Mouse (Mus musculus) intestine, embryonic 14.5 days (tissue): ENCODE measurements at regions not wholly inside any gene's neighbourhood (a gene's known extent, or its start where the extent isn't known, plus 50 kb on each side); places are given as distances from the start of the nearest gene placed in this dataset.
A peak's percentile ranks its signal among the peaks of the same experiment; 100 is the strongest.

Experiments
- ATAC-seq: fragments of 200-750 bp; cut with Nextera tagmentation; replicated peaks from 2 replicates; pipeline ENCODE4 v1.8.0; 2017; ENCODE audit warnings: low read depth, moderate number of reproducible peaks, moderate TSS enrichment, moderate library complexity; ENCODE audit not compliant: low FRiP score, low TSS enrichment
- DNase-seq: peaks from one replicate; pipeline ENCODE4 v3.0.0-alpha.2; 2018; ENCODE audit warnings: low spot score
- H3K27ac ChIP-seq: fragments of 300-500 bp; sonication (generic); 2 replicates; pipeline ENCODE4 v1.5.1; 2014; ENCODE audit warnings: low read depth, mild to moderate bottlenecking, control low read depth
- H3K27me3 ChIP-seq: fragments of 300-500 bp; sonication (generic); replicated peaks from 2 replicates; pipeline ENCODE4 v1.6.1; 2014; ENCODE audit warnings: low read length, control low read depth; ENCODE audit not compliant: control insufficient read depth, insufficient read depth
- H3K36me3 ChIP-seq: fragments of 300-500 bp; sonication (generic); 2 replicates; pipeline ENCODE4 v1.6.1; 2014; ENCODE audit warnings: low read length, control low read depth; ENCODE audit not compliant: control insufficient read depth, insufficient read depth
- H3K4me1 ChIP-seq: fragments of 300-500 bp; sonication (generic); replicated peaks from 2 replicates; pipeline ENCODE4 v1.6.1; 2014; ENCODE audit warnings: low read length, control low read depth, mixed read lengths; ENCODE audit not compliant: control insufficient read depth, insufficient read depth
- H3K4me2 ChIP-seq: fragments of 300-500 bp; sonication (generic); 2 replicates; pipeline ENCODE4 v1.6.1; 2014; ENCODE audit warnings: low read length
- H3K4me3 ChIP-seq: fragments of 300-500 bp; sonication (generic); 2 replicates; pipeline ENCODE4 v1.5.1; 2014; ENCODE audit warnings: low read depth, low read length, control low read depth, mixed read lengths
- H3K9ac ChIP-seq: fragments of 300-500 bp; sonication (generic); 2 replicates; pipeline ENCODE4 v1.6.1; 2014; ENCODE audit warnings: mild to moderate bottlenecking, low read length
- H3K9me3 ChIP-seq: fragments of 300-500 bp; sonication (generic); 2 replicates; pipeline ENCODE4 v1.6.1; 2016; ENCODE audit warnings: low read length, control low read depth; ENCODE audit not compliant: control insufficient read depth
- WGBS: fragments of 180-500 bp; shearing (Covaris S2); extraction: QIAGEN DNeasy Blood & Tissue Kit; methylation state at CpG from one replicate; pipeline ENCODE4 v1.1.7; 2014; 5-methylcytosine and 5-hydroxymethylcytosine counted together

- ATAC-seq = no peak
- H3K4me3 ChIP-seq = no peak overlapping the region
These were observed 110.0 kb upstream of the Kiz start for GRCm38 (mm10) chr2:146745683-146746047.

DNA sequence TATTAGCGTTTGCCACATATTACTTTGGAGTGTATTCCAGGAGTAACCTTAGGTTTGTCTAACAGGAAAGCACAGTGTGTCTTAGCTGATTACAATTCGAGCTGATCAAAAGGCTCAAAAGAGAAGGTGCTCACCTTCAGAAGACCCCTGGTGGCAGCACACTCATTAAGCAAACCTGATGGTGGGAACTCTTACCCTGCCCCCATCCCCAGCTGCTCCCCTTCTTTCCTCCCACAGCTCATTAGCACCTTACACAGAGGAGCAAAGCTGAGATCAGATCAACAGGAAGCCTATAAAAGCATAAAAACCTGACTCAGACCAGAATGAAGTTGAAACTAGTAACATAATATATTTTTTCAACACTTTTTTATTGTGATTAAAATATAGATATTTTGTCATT, 101.7 kb upstream of the Kiz start:
- Histone ChIP-seq H3K4me1 (no peaks in the 10 kb centered on the region), H3K4me3 (no peak overlapping the region), H3K9me3 (no peaks in the 10 kb centered on the region), H3K4me2 (no peak overlapping the region), H3K36me3 (no peaks in the 10 kb centered on the region), H3K27ac (no peak overlapping the region), H3K9ac (no peak overlapping the region), H3K27me3 (no peaks in the 10 kb centered on the region)
- ATAC-seq (no peak), DNase-seq (no peak)
- 27% methylated on average over 2 of the region's 2 CpGs for WGBS

More at GRCm38 (mm10) chr2:146745683-146746047, 110.0 kb upstream of the Kiz start:
- Histone ChIP-seq H3K9me3 (no peaks in the 10 kb centered on the region), H3K27me3 (no peaks in the 10 kb centered on the region), H3K4me2 (peak overlapping the region; percentile 9; the same call in 1 of the 2 replicates), H3K27ac (no peak overlapping the region), H3K4me1 (no peaks in the 10 kb centered on the region), H3K36me3 (no peaks in the 10 kb centered on the region), H3K9ac (no peak overlapping the region)
- 56% methylated on average over 12 of the region's 12 CpGs for WGBS
- no peak for DNase-seq

DNA sequence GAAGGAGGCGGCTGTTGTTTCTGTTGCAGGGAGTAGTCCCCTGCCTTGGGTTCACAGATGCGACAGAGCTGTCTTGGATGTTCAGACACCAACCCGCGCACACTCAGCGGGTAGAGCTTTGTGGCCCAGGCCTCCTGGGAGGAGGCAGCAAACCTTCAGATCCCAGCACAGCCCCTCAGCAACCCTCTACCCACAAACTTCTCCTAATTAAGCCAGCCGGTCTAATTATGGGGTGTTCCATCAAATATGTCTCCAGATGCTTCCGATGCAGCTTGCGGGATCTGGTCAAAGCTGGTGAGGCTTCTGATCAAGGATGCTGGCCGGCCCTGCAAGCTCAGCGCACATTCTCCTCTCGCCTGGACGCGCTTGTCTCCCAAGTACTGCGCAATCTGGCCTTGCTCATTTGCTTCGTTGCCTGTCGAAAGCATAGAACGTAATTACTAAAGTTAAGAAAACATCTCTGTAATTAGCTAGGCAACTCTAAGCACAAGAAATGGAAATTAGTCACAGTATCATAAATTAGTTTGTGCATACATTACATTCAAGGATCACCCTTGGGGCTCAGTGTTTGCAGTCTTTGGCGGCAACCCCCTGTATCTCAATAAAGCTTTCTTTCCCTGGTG, 92.0 kb upstream of the Kiz start:
- Histone ChIP-seq H3K4me1 (no peaks in the 10 kb centered on the region), H3K9me3 (no peaks in the 10 kb centered on the region), H3K27me3 (no peaks in the 10 kb centered on the region), H3K36me3 (no peaks in the 10 kb centered on the region), H3K4me2 (no peak overlapping the region), H3K9ac (no peak overlapping the region), H3K4me3 (no peak overlapping the region), H3K27ac (no peak overlapping the region)
- no peak for ATAC-seq
- DNase-seq = no peak
- WGBS = 69% methylated on average over 18 of the region's 18 CpGs

- DNase-seq = no peak
- no peak for ATAC-seq
- WGBS = 71% methylated on average over 12 of the region's 12 CpGs
These were observed 91.1 kb upstream of the Kiz start for GRCm38 (mm10) chr2:146764313-146765255.

GRCm38 (mm10) chr2:146774876-146775275, 80.8 kb upstream of the Kiz start:
- H3K4me3 ChIP-seq = no peak overlapping the region
- no peak for DNase-seq
- no peaks in the 10 kb centered on the region for H3K27me3 ChIP-seq
- no peak for ATAC-seq
- no peaks in the 10 kb centered on the region for H3K36me3 ChIP-seq
- H3K4me2 ChIP-seq = no peak overlapping the region
- 24% methylated on average over 2 of the region's 2 CpGs for WGBS
- no peak overlapping the region for H3K27ac ChIP-seq
- H3K4me1 ChIP-seq = no peaks in the 10 kb centered on the region
- no peaks in the 10 kb centered on the region for H3K9me3 ChIP-seq
- no peak overlapping the region for H3K9ac ChIP-seq

More at GRCm38 (mm10) chr2:146764313-146765255, 91.1 kb upstream of the Kiz start:
- H3K9me3 ChIP-seq = no peaks in the 10 kb centered on the region
- H3K27me3 ChIP-seq = no peaks in the 10 kb centered on the region
- no peak overlapping the region for H3K9ac ChIP-seq
- H3K4me1 ChIP-seq = no peaks in the 10 kb centered on the region
- no peak overlapping the region for H3K4me3 ChIP-seq
- no peak overlapping the region for H3K27ac ChIP-seq
- H3K36me3 ChIP-seq = no peaks in the 10 kb centered on the region
- no peak overlapping the region for H3K4me2 ChIP-seq

DNA sequence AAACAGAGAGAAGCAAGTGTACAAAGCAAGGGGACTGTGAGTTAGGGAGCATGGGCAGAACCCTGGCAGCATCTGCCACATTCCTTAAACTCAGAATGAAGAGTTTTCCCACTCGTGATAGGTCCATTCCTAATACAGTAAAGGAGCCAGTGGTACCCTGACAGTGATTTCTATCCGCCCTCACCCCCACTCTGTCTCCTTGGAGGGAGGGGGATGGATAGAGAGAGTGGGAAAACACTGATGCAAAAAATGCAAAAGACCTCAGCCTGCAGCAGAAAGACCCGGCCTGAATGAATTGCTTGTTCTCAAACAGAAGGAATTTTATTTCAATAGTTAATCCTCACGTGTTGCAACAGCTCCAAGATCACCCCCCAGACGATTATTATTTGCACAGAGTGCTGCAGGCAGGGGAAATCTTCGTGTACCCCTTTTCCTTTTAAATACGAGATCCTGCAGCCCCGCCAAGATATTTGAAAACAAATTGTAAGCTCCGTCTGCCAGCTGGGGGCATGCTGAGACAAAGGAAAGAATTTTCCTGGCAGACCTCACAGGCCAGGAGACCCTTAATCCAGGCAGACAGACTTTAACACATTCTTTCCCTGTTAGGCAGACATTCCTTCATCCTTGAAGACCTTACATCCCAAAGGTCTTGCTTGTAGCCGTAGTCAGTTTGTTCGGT, 68.4 kb upstream of the Kiz start:
- ATAC-seq (no peak), DNase-seq (no peak)
- Histone ChIP-seq H3K36me3 (no peaks in the 10 kb centered on the region), H3K4me3 (no peak overlapping the region), H3K9ac (no peak overlapping the region), H3K27ac (no peak overlapping the region), H3K9me3 (no peaks in the 10 kb centered on the region), H3K4me1 (no peaks in the 10 kb centered on the region), H3K27me3 (no peaks in the 10 kb centered on the region), H3K4me2 (no peak overlapping the region)
- WGBS = 22% methylated on average over 11 of the region's 11 CpGs

- no peaks in the 10 kb centered on the region for H3K27me3 ChIP-seq
- no peaks in the 10 kb centered on the region for H3K4me1 ChIP-seq
- H3K27ac ChIP-seq = no peak overlapping the region
- no peak for DNase-seq
- no peak overlapping the region for H3K9ac ChIP-seq
- ATAC-seq = no peak
- no peaks in the 10 kb centered on the region for H3K9me3 ChIP-seq
- no peak overlapping the region for H3K4me3 ChIP-seq
- H3K4me2 ChIP-seq = no peak overlapping the region
- H3K36me3 ChIP-seq = no peaks in the 10 kb centered on the region
- 75% methylated on average over 5 of the region's 5 CpGs for WGBS
These were observed 67.7 kb upstream of the Kiz start for GRCm38 (mm10) chr2:146787811-146788455.

DNA sequence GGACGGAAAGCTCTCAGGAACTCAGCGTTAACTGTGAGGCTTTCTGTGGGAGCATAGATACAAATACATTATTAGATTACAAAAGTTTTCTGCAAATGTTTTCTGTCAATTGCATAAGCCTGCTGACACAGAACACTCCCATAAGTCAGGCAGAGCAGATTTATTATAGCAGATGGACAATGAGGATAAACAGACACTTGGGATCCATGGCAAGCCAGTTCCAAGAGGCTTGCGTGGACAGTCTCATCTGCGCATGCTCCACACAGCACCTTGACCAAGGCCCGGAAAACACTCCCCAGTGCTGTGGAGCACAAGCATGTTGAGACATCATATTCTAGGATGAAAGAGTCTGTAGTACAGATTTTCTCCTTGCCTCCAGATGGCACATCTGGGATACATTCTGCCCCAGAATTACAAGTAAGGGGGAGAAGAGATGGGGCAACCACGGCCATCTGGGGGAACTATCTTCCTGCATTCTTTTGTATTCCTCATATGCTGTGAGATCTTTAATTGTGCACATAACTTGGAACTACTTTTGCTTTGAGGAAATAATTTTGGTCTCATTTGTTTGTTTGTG, 62.7 kb upstream of the Kiz start:
- no peak overlapping the region for H3K9ac ChIP-seq
- H3K27ac ChIP-seq = no peak overlapping the region
- no peak overlapping the region for H3K4me3 ChIP-seq
- H3K4me2 ChIP-seq = no peak overlapping the region
- H3K36me3 ChIP-seq = no peaks in the 10 kb centered on the region
- no peaks in the 10 kb centered on the region for H3K4me1 ChIP-seq
- 45% methylated on average over 6 of the region's 6 CpGs for WGBS
- ATAC-seq = peak; percentile 47; the same call in 1 of the 2 replicates
- no peaks in the 10 kb centered on the region for H3K27me3 ChIP-seq
- DNase-seq = no peak
- H3K9me3 ChIP-seq = no peaks in the 10 kb centered on the region
